Mouse (Mus musculus): ENCODE data around the gene Gm20683.

Gene Gm20683

DNA sequence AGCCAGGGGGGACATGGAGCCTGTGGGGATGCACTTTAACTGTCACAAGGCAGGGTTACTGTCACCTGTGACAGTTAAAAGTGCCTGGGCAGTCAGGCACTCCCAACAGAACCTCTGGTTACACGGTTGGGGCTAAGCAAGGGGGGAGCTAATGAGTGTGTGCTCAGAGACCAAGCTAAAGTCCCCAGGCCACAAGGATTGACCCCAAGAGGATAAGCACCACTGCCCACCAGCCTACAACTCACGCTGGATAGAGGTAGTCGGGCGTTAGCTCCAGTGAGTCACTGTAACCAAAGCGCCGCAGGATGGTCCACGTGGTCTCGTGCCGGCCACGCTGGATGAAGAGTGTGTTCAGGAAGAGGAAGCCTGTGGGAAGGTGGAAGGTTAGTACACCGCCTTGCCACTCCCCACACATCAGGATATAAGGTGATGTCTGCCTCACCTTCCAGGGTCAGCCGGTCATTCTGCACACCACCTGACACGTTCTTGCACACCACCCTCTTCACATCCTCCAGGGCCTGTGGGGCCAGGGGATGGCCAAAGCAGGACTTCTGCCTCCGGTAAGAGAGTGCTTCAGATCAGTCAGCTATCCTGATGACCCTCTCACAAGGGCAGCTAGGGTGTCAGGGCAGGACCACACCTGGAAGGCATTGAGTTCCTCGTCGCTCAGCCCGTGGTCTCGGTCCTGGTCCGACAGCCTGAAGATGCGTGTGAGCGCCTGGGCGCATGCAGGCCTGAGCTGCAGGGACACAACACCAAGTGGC, at the start of gene Gm20683:
Gm20683 (minus strand) TSS at position 647 of the 764 bp plus-strand sequence.
- DNase-seq = no peak

DNA sequence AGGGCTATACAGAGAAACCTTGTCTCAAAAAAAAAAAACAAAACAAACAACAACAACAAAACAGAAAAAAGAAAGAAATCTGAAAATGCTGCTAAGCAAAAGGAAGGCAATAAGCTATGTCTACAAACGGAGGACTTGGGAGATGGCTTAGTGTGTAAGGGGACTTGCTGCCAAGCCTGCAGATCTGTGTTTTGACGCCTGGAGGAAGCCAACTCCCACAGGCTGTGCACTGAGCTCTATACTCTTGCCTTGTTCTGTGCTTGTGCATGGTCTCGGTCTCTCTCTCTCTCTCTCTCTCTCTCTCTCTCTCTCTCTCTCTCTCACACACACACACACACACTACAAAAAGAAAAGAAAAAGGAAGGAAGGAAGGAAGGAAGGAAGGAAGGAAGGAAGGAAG, 47.3 kb upstream of the Gm20683 start:
- no peak for DNase-seq

DNA sequence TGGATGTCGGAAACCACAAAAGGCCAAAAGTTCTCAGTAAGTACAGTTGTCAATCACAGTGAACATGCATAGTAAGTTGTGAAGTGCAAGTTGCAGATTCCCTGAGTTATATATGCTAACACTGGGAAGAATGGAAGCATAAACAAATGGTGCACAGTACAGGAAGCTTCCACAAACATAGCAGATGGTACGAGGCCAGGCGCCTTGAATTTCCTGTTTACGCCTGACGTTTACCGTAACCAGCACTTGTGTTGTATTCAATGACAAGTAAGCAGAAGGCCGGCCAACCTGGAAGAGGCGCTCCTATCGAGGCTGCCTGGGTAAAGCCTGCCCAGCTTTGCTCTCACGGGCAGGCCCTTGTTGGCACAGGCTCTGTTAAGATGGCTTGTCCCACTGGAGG, 45.9 kb upstream of the Gm20683 start:
- peak; percentile 68 for DNase-seq

DNA sequence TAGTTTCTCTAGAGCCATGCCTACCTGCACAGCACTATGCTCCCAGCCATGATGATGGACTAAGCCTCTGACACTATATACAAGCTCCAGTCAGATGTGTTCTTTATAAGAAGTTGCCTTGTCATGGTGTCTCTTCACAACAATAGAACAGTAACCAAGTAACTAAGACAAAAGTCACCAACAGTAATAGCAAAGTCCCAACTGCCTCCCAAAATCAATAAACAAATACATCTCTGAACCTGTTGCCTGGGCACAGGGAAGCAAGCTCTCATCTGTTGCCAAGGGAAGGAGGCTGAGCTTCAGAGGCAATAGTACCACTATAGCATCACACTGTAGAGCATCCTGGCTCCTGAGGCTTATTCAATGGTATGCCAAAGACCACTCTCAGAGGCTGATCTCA, 45.2 kb upstream of the Gm20683 start:
- no peak for DNase-seq

DNA sequence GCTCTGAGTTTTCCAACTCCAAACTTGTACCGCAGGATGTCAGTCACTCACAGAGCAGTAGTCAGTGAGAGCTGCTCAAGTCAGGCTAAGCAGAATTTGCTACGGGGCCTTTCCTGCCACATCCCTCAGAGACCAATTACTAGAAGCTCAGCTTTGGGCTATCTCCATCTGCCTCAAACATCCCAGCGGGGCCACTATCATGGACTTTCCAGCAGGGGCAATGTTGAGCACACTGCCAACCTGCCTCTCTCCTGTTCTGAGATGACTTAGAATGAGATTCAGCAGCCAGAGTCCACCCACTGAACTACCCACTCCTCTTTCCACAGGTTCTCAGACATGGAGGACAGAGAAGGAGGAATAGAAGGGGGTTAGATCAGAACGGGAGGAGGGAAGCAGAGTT, 44.1 kb upstream of the Gm20683 start:
- DNase-seq = no peak

DNA sequence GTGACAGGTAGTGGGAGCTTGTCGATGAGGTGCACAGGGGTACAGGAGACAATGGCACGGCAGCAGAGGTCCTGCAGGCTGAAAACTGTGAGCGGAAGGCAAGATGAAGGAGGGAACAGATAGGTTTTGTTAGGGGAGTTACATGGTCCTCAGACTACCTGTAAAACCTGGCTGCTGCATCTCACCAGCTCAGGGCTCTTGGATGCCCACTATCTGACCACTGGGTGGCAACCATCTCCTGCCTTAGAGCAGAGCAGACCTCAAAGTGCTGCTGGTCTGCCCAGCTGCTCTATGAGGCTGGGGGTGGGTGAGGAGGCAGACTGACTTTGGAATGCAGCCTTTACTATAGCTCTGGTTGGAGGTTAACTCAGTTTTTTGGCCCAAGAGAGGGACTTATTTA, 42.3 kb upstream of the Gm20683 start:
- DNase-seq = no peak

DNA sequence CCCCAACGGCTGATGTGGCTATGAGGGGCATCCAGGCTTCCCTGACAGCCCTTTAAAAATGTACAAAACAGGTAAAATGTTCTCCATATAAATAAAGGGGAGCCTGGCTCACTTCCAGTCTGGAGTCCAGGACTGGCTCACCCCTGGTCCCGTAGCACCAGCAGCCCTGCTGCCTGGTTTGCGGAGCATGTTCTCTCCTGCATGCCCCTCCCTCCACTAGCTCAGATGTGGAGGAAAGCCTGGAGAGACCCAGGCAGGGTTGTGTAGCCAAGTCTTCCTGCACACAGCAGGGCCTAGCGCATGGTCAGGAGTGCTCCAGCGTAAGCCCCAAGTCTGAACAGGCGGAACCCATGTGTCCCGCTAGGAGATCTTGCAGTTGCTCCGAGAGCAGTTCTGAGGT, 41.7 kb upstream of the Gm20683 start:
- DNase-seq = no peak

DNA sequence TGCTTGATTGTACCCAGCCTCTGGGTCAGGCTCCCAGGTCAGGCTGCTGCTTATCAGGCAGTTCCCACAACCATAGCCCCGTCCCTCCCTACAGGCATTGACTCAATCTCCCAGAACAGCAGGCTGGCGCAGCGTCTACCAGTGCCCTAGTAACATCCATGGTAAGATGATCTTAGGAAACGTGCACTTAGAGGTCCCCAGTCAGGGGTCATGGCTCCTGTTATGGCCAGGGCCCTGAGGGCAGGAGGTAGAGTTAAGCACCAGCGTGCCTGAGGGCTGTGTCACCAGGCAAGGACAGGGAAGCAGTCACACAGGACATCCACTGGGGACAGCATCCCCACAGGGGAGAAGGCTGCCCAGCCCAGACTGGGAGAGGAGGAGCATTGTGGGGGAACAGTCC, 40.7 kb upstream of the Gm20683 start:
- no peak for DNase-seq

DNA sequence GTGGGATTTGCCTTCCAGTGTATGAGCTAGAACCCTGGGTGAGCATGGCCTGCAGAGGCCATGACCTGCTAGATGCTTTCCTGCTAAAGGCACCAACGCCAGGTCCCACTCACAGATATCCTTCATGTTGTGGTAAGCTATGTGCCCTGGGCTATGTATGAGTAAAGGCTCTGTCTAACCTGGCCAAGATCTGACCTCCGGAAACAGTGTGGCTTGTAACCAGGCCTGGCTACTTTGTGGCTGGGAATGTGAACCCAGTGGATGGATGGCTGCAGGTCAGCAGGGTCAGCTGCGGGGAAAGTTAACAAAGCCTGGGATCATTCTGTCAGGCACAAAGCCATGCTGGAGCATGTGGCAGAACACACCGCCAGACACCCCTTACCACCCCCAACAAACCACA, 40.1 kb upstream of the Gm20683 start:
- DNase-seq = no peak

DNA sequence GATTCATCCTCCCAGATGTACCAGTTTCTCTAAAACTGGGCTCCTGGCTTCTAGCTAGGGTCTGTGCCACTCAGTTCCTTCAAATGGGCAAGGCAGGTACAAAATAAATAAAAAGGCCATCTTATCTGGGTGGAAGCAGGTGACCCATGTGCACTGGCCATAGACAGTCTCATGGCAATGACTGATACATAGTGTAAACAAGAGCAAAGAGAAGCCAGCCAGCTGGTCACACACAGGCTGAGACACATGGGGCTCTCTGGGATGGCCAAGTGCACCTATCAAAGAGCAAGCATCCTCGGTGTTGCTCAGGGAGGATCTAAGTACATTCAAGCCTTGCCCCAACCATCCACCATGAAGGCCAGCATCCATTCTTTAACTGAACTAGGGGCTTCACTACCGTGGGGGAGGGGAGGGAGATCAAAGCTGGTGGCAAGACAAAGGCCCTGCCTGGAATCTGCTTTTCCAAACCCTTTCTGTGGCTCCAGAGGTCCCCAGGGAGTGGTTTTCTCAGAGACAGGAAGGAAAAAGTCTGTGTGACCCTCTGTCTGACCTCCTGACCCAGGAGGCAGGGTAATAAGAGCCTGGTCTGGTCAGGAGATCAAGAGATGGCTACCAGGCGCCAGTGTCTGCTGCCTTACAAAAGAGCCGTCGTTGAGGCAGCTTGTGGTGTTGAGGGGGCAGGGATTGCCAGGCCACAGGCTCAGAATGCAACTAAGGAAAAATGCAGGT, 39.5 kb upstream of the Gm20683 start:
- DNase-seq = no peak

DNA sequence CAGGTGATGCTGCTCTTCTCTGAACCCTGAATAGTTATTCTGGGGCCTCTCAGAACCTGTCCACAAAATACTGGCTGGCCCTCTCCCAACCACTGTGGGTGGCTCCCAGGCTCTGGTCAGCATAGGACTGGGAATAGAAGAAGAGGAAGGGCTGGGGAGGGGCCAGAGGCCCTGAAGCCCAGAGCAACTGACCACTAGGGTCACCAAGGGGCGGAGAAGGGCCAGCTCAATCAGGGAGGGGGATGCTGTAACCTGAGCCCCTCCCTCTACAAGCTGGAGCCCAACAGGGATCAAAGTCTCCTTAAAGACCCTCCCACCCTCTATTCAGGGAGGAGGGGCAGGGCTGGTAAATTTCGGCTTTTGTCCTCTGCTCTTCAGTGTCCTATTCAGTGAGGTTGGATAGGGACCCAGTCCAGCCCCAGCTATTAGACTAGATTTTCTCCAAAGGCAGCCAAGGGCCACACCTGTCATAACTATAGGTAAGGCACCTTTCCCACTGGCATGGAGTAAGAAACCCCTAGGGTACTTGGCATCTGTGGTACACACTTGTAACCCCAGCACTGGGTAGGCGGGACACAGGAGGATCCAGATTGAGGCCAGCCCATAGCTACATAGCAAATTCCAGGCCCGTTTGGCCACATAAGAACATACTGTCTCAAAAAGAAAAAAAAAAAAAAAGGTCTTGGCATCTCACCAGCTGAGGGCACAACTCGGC, 38.8 kb upstream of the Gm20683 start, which contains the start of gene Wfikkn1:
Wfikkn1 (minus strand) TSS at position 663 of the 715 bp plus-strand sequence.
- DNase-seq = no peak

DNA sequence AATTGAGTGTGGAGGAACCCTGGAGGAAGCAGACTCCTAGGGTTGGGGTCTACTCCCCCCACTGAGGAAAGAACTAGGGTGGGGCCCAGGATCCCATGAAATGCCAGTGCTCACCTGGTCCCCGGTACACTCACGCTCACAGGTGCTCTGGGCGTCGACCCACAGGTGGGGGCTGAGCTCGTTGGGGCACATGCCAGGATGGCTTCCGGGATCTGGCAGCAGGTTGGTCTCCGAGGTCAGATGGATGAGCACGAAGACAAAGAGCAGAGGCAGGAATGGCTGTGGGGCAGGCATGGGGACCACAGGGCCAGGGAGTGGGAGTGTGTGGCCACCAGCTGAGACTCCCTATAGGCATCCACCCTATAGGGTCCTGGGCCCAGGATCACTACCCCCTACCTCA, 38.2 kb upstream of the Gm20683 start:
- DNase-seq = no peak

DNA sequence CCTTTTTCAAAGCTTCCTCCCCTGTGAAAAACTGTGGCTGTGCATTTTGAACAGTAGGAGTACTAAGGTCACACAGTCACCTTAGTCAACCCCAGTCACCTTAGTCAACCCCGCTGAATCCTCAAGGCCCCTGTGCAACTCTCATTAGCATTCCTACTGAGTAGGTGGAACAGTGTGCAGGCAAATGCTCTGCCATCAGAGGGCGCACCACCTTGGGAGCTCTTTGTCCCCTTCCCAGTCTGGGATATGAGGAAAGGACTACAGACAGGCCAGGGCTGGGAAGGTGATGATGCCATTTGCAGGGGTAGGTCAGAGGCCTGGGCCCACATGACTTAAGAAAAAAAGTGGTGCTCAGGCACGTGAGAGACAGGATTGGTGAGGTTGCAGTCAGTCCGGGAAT, 37.7 kb upstream of the Gm20683 start:
- peak; percentile 57 for DNase-seq

DNA sequence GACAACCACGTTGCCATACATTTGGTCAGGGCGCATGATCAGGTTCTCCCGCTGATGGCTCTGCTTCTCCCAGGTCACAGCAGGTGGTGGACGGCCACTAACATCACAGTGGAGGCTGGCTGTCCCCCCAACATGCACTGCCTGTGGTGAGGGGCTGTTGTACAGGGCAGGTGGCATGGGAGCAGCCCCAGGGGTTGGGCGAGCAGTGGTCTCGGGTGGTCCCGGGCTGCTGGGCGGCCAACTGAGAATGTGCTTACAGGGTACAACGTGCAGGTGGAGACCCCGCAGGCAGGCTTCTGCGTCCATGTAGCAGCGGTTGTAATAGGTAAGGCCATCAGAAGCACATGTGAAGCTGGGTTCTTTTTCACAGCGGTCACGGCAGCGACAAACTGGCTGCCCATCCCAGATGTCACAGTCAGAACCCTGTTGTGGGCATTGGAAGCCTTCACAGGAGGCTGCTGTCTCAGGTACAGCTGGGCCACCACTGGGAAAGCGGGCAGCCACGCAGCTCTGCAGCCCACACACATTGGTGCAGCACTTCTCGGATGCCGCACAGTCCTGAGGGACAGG, 37.1 kb upstream of the Gm20683 start:
- no peak for DNase-seq

DNA sequence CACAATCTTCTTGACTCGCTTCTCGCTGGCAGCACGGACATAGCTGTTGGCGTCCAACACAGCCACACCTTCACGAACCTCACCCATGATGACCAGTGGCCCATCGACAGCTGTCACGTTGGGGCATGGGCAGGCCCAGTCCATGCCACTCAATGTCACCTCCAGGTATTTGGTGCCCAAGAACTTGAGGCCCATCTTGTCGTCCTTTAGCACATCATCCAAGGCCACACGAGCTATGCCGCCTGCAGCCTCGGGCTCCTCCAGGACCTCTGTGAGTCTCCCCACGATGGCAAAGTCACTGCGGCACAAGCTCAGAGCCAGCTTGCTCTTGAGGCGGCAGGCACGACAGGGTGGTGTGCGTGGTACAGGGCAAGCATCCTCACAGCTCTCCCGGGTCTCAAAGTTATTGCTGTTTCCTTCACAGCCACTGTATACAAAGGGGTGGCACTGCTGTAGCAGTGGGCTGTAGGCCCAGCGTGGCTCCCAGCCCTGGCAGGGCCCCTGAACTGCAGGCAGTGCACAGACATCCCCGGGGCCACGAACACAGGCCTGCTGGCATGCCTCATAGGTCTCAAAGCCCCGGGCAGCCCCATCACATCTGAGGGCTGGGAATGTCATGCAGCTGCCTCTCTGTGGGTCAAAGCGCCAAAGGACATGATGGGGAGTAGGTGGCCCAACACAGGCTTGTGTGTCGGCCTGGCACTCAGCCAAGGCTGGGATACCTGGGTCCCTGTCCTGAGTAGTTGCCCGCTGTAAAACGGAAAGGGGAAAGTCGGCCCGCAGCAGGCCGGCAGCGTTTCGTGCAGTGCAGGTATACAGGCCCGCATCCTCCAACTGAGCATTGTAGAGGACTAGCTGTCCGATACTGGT, 36.4 kb upstream of the Gm20683 start:
- no peak for DNase-seq

DNA sequence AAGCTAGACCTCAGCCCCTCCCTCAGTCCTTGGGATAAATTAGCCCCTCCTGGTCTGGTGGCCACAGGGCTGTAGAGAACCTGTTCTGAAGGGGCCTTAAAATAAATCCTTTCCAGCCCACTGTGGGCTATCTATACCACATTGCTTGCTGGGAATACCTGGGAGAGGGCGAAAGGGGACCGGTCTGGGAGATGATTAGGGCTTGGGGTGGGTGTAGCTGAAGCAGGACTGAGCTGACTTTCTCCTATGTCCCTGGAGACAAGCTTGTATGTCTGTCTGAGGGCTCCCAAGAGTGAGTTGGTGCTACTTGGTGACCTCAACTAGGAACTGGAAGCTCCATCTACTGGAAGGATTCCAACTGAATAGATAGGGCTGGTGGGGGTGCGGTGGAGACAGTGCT, 35.5 kb upstream of the Gm20683 start:
- DNase-seq = no peak

DNA sequence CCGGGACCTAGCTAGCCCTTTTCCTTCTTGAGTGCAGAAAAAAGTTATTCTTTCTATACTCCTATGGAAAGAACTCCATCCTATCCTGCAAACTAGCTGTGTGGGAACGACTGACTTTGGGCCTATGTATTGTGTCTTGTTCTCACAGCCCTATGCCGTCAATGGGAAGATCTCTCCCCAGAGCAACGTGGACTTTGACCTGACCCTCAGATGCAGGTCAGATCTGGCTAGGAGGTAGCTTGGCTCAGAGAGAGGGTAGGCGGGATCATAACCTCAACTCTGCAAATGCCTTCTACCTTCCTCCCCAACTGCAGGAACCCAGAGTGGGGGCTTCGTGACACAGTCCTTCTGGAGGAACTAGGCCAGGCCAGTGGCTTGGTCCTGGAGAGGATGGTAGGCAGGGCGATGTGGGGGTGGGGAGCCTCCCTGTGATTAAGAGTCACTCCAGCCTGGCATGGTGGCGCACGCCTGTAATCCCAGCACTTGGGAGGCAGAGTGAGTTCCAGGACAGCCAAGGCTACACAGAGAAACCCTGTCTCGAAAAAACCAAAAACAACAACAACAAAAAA, 34.9 kb upstream of the Gm20683 start:
- no peak for DNase-seq

DNA sequence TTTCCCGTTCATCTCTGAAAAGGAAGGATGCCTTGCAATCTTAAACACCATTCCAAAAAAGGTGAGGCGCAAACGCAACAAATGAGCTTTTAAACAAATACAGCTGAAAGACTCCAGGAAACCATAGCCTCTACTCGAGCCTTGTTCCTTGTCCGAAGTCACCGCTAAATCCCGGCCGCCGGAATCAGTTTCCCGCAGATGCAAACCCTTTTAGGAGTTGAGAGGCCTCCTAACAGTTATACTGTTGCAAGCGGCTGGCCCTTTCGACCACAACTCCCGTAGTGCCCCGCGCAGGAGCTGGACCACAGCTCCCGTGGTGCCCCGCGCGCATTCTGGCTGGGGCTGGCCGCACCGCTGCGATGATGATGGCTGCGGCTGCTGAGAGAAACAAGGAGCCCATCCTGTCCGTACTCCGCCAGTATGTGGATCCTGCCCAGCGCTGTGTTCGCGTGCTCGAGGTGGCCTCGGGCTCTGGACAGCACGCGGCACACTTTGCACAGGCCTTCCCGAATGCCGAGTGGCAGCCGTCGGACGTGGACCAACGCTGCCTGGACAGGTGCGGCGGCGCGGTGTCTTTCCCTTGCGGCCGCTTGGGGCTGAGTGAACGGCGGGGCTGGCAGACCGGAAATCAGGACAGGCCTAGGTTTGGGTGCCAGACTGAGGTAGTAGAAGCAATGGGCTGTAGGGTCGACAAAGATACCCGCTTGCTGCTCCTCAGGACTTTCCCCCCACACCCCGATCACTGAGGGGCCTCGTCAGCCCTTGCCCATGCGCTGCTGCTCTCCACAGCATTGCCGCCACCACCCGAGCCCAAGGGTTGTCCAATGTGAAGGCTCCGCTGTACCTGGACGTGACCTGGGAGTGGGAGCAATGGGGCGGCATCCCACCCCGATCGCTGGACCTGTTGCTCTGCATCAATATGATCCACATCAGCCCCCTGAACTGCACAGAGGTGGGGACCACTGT, 33.9 kb upstream of the Gm20683 start:
- DNase-seq = peak; percentile 92

DNA sequence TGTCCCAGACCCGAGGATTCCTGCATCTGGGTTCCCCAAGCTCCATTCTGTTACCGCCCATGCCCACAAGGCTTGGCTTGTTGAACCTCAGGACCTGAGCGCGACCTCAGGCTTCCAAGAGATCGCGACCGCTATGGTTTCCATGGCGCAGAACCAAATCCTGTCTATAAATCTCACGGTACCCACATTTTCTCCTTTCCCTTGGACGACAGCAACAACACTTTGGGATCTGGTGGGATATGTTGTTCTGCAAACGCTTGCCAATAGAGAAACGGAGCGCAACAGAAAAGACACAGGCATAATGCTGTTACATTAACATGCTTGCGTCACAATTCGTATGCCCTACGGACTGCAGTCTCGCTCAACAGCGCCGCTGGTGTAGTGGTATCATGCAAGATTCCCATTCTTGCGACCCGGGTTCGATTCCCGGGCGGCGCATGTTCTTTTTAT, 33.2 kb upstream of the Gm20683 start, which contains the start of gene Mettl26:
Mettl26 (plus strand) TSS at position 354 of the 450 bp plus-strand sequence.
- DNase-seq = peak; percentile 94

DNA sequence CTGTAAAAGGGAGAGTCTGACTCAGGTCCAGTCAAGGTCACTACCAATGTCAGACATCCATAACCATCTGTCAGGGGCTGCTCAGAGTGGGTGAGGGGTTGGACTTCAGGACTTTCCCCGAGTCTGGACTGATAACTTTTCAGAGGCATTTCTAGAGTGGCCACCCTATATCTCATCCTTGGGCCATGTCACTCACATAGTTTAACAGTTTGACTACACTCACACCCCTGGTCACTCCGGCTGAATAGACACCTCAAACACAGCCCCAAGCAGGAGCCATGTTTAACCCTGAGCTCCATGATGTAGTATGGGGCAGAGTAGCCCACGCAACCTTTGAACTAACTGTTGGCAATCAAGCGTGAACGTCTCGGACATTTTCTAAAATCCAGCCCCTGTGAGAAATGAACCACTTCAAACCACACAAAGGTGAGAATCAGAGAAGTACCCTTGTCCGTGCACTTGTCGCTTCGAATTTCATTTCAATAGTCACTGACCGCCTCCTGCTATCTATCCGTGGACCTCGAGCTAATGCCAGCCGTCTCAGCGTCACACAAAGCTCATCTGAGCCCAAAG, 32.7 kb upstream of the Gm20683 start:
- DNase-seq = no peak
